Mouse (Mus musculus): ENCODE measurements around the gene Thumpd2. TPM values are rescaled to one million over a fixed set of nuclear protein-coding genes. Genes with fewer than 3 reads are reported as not detected.

The Thumpd2 gene
- polyA plus RNA-seq (2012; ENCODE audit: low replicate concordance): 0.91 and 1.1 TPM in 2 replicates

DNA sequence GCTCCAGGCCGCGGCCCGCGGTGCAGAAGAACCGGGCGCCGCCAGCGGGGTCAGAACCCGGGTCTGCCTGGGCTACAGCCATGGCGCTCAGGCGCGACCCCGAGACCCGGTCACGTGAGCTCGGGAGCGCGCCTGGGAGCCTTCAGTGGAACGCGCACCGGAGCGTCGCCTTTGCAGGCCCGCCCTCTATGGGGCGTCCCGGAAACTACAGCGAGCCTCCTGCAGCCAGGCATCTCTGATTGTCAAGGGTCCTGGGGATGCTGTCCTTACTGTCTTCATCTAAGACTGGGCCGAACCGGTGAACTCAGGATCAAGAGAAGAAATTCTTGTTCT, at the start of gene Thumpd2:
TSS of gene Thumpd2 (minus strand) at position 104 of the 333 bp plus-strand sequence.

Other genes with a start within 250 kb of the Thumpd2 start
- 0.18 TPM in 1 of 2 replicates, not detected in the other for gene Tmem178, start 120.5 kb downstream of the Thumpd2 start, polyA plus RNA-seq (2012; ENCODE audit: low replicate concordance)